Mouse (Mus musculus): ENCODE data around the gene Xpo4. TPM values are rescaled to one million over a fixed set of nuclear protein-coding genes. Genes with fewer than 3 reads are reported as not detected.

The Xpo4 gene
- 0.42 and 0.72 TPM in 2 replicates for polyA plus RNA-seq (2012)

DNA sequence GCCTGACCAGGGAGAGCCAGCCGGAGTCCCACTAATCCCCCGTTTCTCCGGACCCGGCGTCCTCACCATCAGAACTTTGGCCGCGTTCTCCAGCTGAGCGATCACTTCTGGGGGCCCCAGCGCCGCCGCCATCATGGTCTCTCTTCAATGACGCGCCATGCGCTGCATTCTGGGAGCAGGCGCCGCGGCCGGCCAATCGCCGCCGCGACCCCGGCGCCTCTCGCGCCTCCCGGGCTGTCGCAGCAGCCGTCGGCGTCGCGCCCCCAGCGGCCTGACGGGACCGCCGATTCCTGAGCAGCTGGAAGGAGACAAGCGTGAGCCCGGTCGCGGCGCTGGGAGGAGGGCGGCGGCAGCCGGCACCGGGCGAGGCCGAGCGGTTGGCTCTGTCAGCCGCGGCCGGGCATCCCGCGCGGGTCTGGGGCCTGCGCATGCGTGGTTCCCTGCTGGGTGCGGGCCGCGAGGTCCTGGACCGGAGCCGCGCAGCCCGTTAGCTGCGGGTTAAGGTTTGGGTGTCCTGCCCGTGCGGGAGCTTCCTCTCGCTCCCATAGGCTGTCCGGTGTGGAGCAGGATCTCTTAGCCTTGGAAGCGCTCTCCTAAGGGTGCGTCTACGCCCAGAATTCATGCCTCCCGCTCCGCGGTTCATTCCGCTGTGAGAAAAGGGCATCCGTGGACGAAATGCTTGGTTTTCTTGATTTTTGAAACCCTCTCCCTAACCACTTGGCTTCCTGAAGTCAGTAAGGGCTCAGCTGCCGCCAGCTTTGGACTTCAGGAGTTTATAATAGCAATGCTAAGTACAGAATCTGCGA is at the start of gene Xpo4:
Gene Xpo4, minus strand, starts transcription at position 609 of the 806 bp plus-strand sequence.
- Histone ChIP-seq H3K27me3 (ENCODE audit: control insufficient read depth) (no peaks in the 10 kb centered on the region), H3K36me3 (ENCODE audit: control insufficient read depth) (peaks cover 20% of the 10 kb centered on the region), H3K4me1 (ENCODE audit: control insufficient read depth) (peaks cover 45% of the 10 kb centered on the region), H3K4me3 (replicated peaks) (peak within 1 kb of the TSS; percentile 68), H3K9me3 (ENCODE audit: control insufficient read depth, low read length) (no peaks in the 10 kb centered on the region)
- TF ChIP-seq TAL1 (IDR thresholded peaks at IDR 0.05; ENCODE audit: low read length) (no peak), GATA1 (IDR thresholded peaks at IDR 0.05; ENCODE audit: low read length) (no peak)

GRCm38 (mm10) chr14:57712884-57713283 is 47.7 kb upstream of the Xpo4 start:
- TF ChIP-seq GATA1 (IDR thresholded peaks at IDR 0.05; ENCODE audit: low read length) (no peak), TAL1 (IDR thresholded peaks at IDR 0.05; ENCODE audit: low read length) (no peak)
- Histone ChIP-seq H3K36me3 (ENCODE audit: control insufficient read depth) (peaks cover 19% of the 10 kb centered on the region), H3K9me3 (ENCODE audit: control insufficient read depth, low read length) (no peaks in the 10 kb centered on the region), H3K4me3 (replicated peaks) (no peak overlapping the region), H3K4me1 (ENCODE audit: control insufficient read depth) (peaks cover 52% of the 10 kb centered on the region), H3K27me3 (ENCODE audit: control insufficient read depth) (no peaks in the 10 kb centered on the region)

DNA sequence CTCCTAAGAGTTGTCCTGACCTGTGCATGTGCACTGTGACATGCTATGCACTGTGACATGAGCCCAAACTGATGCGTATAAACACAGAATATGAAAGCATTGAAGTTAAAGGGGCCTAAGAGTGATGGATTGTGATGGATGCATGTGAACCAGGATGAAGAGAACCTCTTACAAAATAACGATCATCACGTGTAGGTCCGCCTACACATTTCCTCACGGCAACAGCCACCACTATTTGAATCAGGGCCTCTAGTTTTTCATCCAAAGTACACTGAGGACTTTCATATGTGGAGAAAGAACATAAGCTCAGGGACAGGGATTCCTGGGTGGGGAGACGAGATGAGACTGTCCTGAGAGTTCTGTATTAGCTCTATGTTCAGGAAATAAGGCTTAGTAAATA is 45.8 kb upstream of the Xpo4 start:
- H3K4me3 ChIP-seq (replicated peaks): no peak overlapping the region
- no peaks in the 10 kb centered on the region for H3K9me3 ChIP-seq (ENCODE audit: control insufficient read depth, low read length)
- no peak for TF ChIP-seq GATA1 (IDR thresholded peaks at IDR 0.05; ENCODE audit: low read length)
- no peak for TF ChIP-seq TAL1 (IDR thresholded peaks at IDR 0.05; ENCODE audit: low read length)
- no peaks in the 10 kb centered on the region for H3K27me3 ChIP-seq (ENCODE audit: control insufficient read depth)
- H3K36me3 ChIP-seq (ENCODE audit: control insufficient read depth): peaks cover 13% of the 10 kb centered on the region
- H3K4me1 ChIP-seq (ENCODE audit: control insufficient read depth): peaks cover 64% of the 10 kb centered on the region

DNA sequence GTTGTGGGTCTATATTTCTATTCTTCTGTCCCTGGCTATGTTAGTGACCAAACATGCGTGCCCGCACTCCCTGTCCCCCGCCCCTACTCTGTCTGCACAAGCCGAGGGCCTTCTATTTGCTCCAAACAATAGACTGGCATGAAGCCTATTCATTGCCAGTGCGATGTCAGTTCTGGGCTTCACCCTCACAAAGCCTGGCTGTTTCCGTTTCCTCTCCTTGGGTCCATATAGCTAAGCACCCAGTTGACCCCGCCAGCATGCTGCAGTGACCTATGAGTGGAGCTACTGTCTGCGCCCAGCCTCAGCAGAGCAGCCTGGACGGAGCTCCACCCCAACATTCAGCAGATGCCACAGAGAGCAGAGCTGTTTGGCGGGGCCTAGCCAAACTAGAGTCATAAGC is 43.9 kb upstream of the Xpo4 start:
- Histone ChIP-seq H3K4me1 (ENCODE audit: control insufficient read depth) (peaks cover 60% of the 10 kb centered on the region), H3K9me3 (ENCODE audit: control insufficient read depth, low read length) (no peaks in the 10 kb centered on the region), H3K27me3 (ENCODE audit: control insufficient read depth) (no peaks in the 10 kb centered on the region), H3K4me3 (replicated peaks) (no peak overlapping the region), H3K36me3 (ENCODE audit: control insufficient read depth) (peaks cover 16% of the 10 kb centered on the region)
- TF ChIP-seq TAL1 (IDR thresholded peaks at IDR 0.05; ENCODE audit: low read length) (no peak), GATA1 (IDR thresholded peaks at IDR 0.05; ENCODE audit: low read length) (no peak)

DNA sequence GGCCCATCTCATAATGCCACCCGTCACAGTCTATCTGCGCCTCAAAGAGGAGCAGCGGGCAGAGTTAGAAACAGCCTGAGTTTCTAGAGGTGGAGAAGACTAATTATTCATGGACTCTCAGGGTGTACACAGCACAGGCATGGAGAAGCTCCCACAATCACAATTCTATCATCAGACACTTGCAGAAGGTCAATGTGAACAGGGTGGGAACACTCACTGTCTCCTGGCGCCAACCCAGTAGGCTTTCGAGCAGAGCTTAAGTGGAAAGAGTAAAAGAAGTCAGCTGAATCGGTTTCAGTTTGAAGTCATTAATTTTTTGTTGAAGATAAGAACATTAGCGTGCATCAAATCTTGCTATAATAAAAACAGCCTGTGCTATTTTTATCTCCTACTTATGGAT is 43.4 kb upstream of the Xpo4 start:
- Histone ChIP-seq H3K36me3 (ENCODE audit: control insufficient read depth) (peaks cover 16% of the 10 kb centered on the region), H3K4me1 (ENCODE audit: control insufficient read depth) (peaks cover 57% of the 10 kb centered on the region), H3K4me3 (replicated peaks) (no peak overlapping the region), H3K9me3 (ENCODE audit: control insufficient read depth, low read length) (no peaks in the 10 kb centered on the region), H3K27me3 (ENCODE audit: control insufficient read depth) (no peaks in the 10 kb centered on the region)
- no peak for TF ChIP-seq TAL1 (IDR thresholded peaks at IDR 0.05; ENCODE audit: low read length)
- no peak for TF ChIP-seq GATA1 (IDR thresholded peaks at IDR 0.05; ENCODE audit: low read length)

DNA sequence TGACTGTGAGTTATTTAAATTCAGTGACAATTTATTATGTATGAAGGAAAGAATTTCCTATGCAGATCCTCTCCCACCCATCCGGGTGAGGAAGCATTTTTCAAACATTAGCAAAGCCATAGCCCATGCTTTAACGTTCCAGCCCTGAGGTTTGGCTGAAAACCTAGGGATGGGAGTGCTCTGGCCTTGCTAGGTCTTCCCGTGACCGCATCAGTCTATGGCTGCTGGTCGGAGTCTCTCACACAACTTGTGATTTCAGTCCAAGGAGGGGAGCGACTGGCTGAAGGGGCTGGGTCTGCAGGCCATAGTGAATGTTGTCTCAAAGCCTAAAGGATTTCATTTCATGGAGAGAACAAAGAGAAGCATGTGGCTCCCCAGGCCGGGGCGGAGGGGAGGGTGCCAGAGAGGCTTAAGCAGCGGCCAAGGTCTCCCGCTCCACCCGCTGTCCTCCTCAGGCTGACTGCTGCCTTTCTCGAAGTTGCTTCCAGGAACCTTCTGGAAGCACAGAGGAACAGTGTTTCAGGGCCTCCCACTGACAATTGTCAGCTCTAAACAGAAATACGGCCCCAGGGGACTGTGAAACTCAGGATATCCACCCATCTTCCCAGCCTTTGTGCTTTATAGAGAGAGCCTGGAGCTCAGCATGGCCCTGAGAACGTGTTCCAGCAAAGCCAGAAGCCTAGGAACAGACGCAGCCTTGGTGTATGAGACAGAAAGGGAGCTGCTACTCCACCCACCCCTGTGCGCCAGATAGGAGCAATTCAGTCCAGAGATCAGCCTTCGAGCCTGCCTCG is 42.1 kb upstream of the Xpo4 start:
- Histone ChIP-seq H3K27me3 (ENCODE audit: control insufficient read depth) (no peaks in the 10 kb centered on the region), H3K36me3 (ENCODE audit: control insufficient read depth) (peaks cover 15% of the 10 kb centered on the region), H3K9me3 (ENCODE audit: control insufficient read depth, low read length) (no peaks in the 10 kb centered on the region), H3K4me3 (replicated peaks) (no peak overlapping the region), H3K4me1 (ENCODE audit: control insufficient read depth) (peaks cover 47% of the 10 kb centered on the region)
- TF ChIP-seq TAL1 (IDR thresholded peaks at IDR 0.05; ENCODE audit: low read length) (no peak), GATA1 (IDR thresholded peaks at IDR 0.05; ENCODE audit: low read length) (no peak)

DNA sequence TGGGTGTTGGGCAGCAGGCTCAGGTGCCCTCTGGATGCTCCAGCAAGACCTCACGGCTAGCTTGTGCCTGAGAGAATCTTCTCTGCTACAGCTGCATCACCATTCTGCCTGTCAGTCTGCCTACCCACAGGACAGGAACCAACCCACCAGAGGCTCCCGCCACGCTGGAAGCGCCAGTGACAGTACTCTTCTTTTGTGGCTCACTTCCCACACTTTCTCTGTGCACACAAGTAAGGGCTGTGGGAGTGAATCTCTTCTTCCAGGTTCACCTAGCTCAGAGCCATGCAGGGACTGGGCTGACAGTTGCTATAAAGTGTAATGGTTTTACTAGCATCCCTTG is 41.5 kb upstream of the Xpo4 start:
- TF ChIP-seq TAL1 (IDR thresholded peaks at IDR 0.05; ENCODE audit: low read length) (no peak), GATA1 (IDR thresholded peaks at IDR 0.05; ENCODE audit: low read length) (no peak)
- Histone ChIP-seq H3K27me3 (ENCODE audit: control insufficient read depth) (no peaks in the 10 kb centered on the region), H3K4me3 (replicated peaks) (no peak overlapping the region), H3K9me3 (ENCODE audit: control insufficient read depth, low read length) (no peaks in the 10 kb centered on the region), H3K36me3 (ENCODE audit: control insufficient read depth) (peaks cover 18% of the 10 kb centered on the region), H3K4me1 (ENCODE audit: control insufficient read depth) (peaks cover 47% of the 10 kb centered on the region)

DNA sequence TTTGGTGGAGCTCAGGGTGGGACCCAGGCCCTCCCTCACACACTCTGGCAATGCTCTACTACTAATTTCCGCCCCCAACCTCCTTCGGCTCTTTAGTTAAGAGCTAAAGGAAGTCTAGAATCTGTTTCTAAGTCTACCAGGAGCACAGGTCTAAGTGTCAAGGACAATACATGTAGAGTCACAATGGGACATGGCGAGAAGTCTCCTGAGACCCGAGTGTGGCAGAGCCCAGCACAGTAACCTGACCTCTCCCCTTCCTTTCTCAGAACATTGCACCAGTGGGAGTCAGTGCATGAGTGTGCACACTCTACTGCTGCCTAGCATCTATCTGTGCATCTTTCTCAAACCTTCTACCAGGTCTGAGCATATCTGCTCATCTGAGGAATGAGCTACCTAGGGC is 40.5 kb upstream of the Xpo4 start:
- Histone ChIP-seq H3K4me1 (ENCODE audit: control insufficient read depth) (peaks cover 38% of the 10 kb centered on the region), H3K9me3 (ENCODE audit: control insufficient read depth, low read length) (no peaks in the 10 kb centered on the region), H3K4me3 (replicated peaks) (no peak overlapping the region), H3K27me3 (ENCODE audit: control insufficient read depth) (no peaks in the 10 kb centered on the region), H3K36me3 (ENCODE audit: control insufficient read depth) (peaks cover 18% of the 10 kb centered on the region)
- TF ChIP-seq TAL1 (IDR thresholded peaks at IDR 0.05; ENCODE audit: low read length): no peak
- TF ChIP-seq GATA1 (IDR thresholded peaks at IDR 0.05; ENCODE audit: low read length): no peak

GRCm38 (mm10) chr14:57705075-57705474 is 39.8 kb upstream of the Xpo4 start:
- Histone ChIP-seq H3K9me3 (ENCODE audit: control insufficient read depth, low read length) (no peaks in the 10 kb centered on the region; the same call in 1 of the 2 replicates), H3K4me1 (ENCODE audit: control insufficient read depth) (peaks cover 31% of the 10 kb centered on the region), H3K36me3 (ENCODE audit: control insufficient read depth) (peaks cover 24% of the 10 kb centered on the region), H3K4me3 (replicated peaks) (no peak overlapping the region), H3K27me3 (ENCODE audit: control insufficient read depth) (no peaks in the 10 kb centered on the region)
- TF ChIP-seq GATA1 (IDR thresholded peaks at IDR 0.05; ENCODE audit: low read length) (no peak), TAL1 (IDR thresholded peaks at IDR 0.05; ENCODE audit: low read length) (no peak)

Measured in erythroblast, embryonic 14.5 days (primary cell).